8 mouse cellular contexts compared by ENCODE assay signal in the genomic region with DNA sequence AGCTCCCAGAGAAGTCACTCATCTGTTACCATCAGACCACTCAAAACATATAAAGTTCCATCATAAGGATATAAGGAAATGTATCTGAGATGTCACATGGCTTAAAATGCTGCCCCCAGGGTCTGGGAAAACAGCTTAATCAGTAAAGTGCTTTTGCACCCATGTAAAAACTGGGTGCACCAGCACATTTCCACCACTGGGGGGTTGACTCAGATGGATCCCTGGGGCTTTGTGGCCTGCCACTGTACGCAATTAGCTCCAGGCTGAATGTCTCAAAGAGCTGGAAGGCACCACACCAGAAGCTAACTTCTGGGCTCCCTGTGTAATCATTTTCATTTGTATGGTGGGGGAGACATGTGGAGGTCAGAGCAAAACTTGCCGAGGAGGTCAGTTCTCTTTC. TPM values are rescaled to one million over a fixed set of nuclear protein-coding genes. Genes with fewer than 3 reads are reported as not detected.
DNase-seq lines count a peak whose midpoint lies in the region; ATAC-seq and TF ChIP-seq lines count a peak whose summit lies in the region.

No protein-coding gene starts in this region.

- H3K4me3 ChIP-seq in forebrain, embryonic 11.5 days (ENCODE audit: low read depth, low read length): no peak overlapping the region
- no peak overlapping the region for H3K4me3 ChIP-seq in forebrain, embryonic 13.5 days
- no peak overlapping the region for H3K4me3 ChIP-seq in cortical plate, adult 2 months (ENCODE audit: insufficient read depth, low read length)
- no peak overlapping the region for H3K4me3 ChIP-seq in lung, postnatal 0 days (ENCODE audit: low read depth, low read length)
- no peak overlapping the region for H3K4me3 ChIP-seq in stomach, postnatal 0 days (ENCODE audit: low read depth, low read length)

- no peaks in the 10 kb centered on the region for H3K36me3 ChIP-seq in forebrain, embryonic 11.5 days (ENCODE audit: control insufficient read depth, insufficient read depth, low read length)
- H3K36me3 ChIP-seq in forebrain, embryonic 13.5 days (ENCODE audit: poor library complexity, severe bottlenecking): no peaks in the 10 kb centered on the region
- H3K36me3 ChIP-seq in lung, postnatal 0 days (ENCODE audit: insufficient read depth, low read length): no peaks in the 10 kb centered on the region
- H3K36me3 ChIP-seq in stomach, postnatal 0 days (ENCODE audit: control insufficient read depth, insufficient read depth, low read length): no peaks in the 10 kb centered on the region

- 64% methylated on average over 2 of the region's 2 CpGs for WGBS in forebrain, embryonic 11.5 days
- WGBS in forebrain, embryonic 13.5 days: 61% methylated on average over 2 of the region's 2 CpGs
- 42% methylated on average over 2 of the region's 2 CpGs for WGBS in lung, postnatal 0 days
- WGBS in stomach, postnatal 0 days: 56% methylated on average over 2 of the region's 2 CpGs

- no peaks in the 10 kb centered on the region for H3K4me1 ChIP-seq in forebrain, embryonic 11.5 days (replicated peaks; ENCODE audit: control insufficient read depth, insufficient read depth, low read length)
- no peaks in the 10 kb centered on the region for H3K4me1 ChIP-seq in forebrain, embryonic 13.5 days
- H3K4me1 ChIP-seq in cortical plate, adult 2 months (ENCODE audit: control insufficient read depth, insufficient read depth, low read length): no peaks in the 10 kb centered on the region
- no peaks in the 10 kb centered on the region for H3K4me1 ChIP-seq in lung, postnatal 0 days (ENCODE audit: insufficient read depth, low read depth, low read length)
- no peaks in the 10 kb centered on the region for H3K4me1 ChIP-seq in stomach, postnatal 0 days (replicated peaks; ENCODE audit: control insufficient read depth, insufficient read depth)

- H3K27me3 ChIP-seq in forebrain, embryonic 11.5 days (ENCODE audit: control insufficient read depth, insufficient read depth, low read length): no peaks in the 10 kb centered on the region
- no peaks in the 10 kb centered on the region for H3K27me3 ChIP-seq in forebrain, embryonic 13.5 days
- no peaks in the 10 kb centered on the region for H3K27me3 ChIP-seq in lung, postnatal 0 days (replicated peaks; ENCODE audit: insufficient read depth, low read length)
- no peaks in the 10 kb centered on the region for H3K27me3 ChIP-seq in stomach, postnatal 0 days (ENCODE audit: control insufficient read depth, insufficient read depth, low read length)

- no peak for ATAC-seq in forebrain, embryonic 11.5 days (replicated peaks; ENCODE audit: low FRiP score)
- ATAC-seq in forebrain, embryonic 13.5 days: no peak
- 0 out of 2 replicates have a peak, but pooled peaks have one; percentile 30 for ATAC-seq in lung, postnatal 0 days
- no peak for ATAC-seq in stomach, postnatal 0 days (ENCODE audit: low FRiP score, low TSS enrichment)

- TF ChIP-seq CTCF in cortical plate, adult 2 months (IDR thresholded peaks at IDR 0.05; ENCODE audit: extremely low read depth, insufficient read depth, low read length): peak; percentile 39
- peak; percentile 82 for TF ChIP-seq CTCF in lung, postnatal 0 days (IDR thresholded peaks at IDR 0.05)
- TF ChIP-seq CTCF in stomach, postnatal 0 days (IDR thresholded peaks at IDR 0.05; ENCODE audit: low read depth): peak; percentile 75

- peak; percentile 62 for DNase-seq in forebrain, embryonic 11.5 days (ENCODE audit: low spot score)
- peak; percentile 52 for DNase-seq in right cerebral cortex, postnatal 4 days
- no peak for DNase-seq in right cerebral cortex, adult 2 months (ENCODE audit: low spot score in 2 of 2)
- DNase-seq in heart, postnatal 36 days: peak; percentile 58 to 59
- DNase-seq in lung, postnatal 0 days (ENCODE audit: low spot score): peak; percentile 66
- DNase-seq in stomach, postnatal 0 days (ENCODE audit: low spot score): peak; percentile 59

- intact Hi-C loops in heart, postnatal 36 days (cut with DNase I): loop anchor here (10.0 kb wide), 1 partner anchor 516 kb away; no protein-coding TSS in a partner anchor

- no peak overlapping the region for H3K4me2 ChIP-seq in forebrain, embryonic 11.5 days (ENCODE audit: low read depth, low read length, severe bottlenecking)
- no peak overlapping the region for H3K4me2 ChIP-seq in forebrain, embryonic 13.5 days
- H3K4me2 ChIP-seq in lung, postnatal 0 days (replicated peaks; ENCODE audit: low read depth, low read length): no peak overlapping the region
- no peak overlapping the region for H3K4me2 ChIP-seq in stomach, postnatal 0 days (replicated peaks; ENCODE audit: low read depth)

- H3K27ac ChIP-seq in forebrain, embryonic 11.5 days (ENCODE audit: low read depth, low read length): no peak overlapping the region
- H3K27ac ChIP-seq in forebrain, embryonic 13.5 days: no peak overlapping the region
- H3K27ac ChIP-seq in cortical plate, adult 2 months (ENCODE audit: insufficient read depth, low read length): no peak overlapping the region
- H3K27ac ChIP-seq in lung, postnatal 0 days (ENCODE audit: low read length): no peak overlapping the region
- no peak overlapping the region for H3K27ac ChIP-seq in stomach, postnatal 0 days (replicated peaks)

- TF ChIP-seq EP300 in lung, postnatal 0 days (IDR thresholded peaks at IDR 0.05): no peak
- TF ChIP-seq EP300 in stomach, postnatal 0 days (optimal IDR thresholded peaks at IDR 0.05): no peak

- no peak for TF ChIP-seq POLR2A in cortical plate, adult 2 months (IDR thresholded peaks at IDR 0.05; ENCODE audit: extremely low read depth, insufficient read depth, low read length)

- no peaks in the 10 kb centered on the region for H3K9me3 ChIP-seq in forebrain, embryonic 11.5 days (ENCODE audit: control insufficient read depth, low read length)
- H3K9me3 ChIP-seq in forebrain, embryonic 13.5 days (replicated peaks): no peaks in the 10 kb centered on the region
- H3K9me3 ChIP-seq in lung, postnatal 0 days (ENCODE audit: low read length): no peaks in the 10 kb centered on the region
- H3K9me3 ChIP-seq in stomach, postnatal 0 days (ENCODE audit: control insufficient read depth, low read length): no peaks in the 10 kb centered on the region

- H3K9ac ChIP-seq in forebrain, embryonic 11.5 days (ENCODE audit: low read length): no peak overlapping the region
- H3K9ac ChIP-seq in forebrain, embryonic 13.5 days: no peak overlapping the region
- no peak overlapping the region for H3K9ac ChIP-seq in lung, postnatal 0 days (replicated peaks; ENCODE audit: low read depth)
- H3K9ac ChIP-seq in stomach, postnatal 0 days (ENCODE audit: low read length): no peak overlapping the region

RNA-seq across cellular contexts. Expression of gene Camta1, which starts 10.5 kb away (rescaled TPM):
- 140 and 142 TPM in 2 replicates for polyA plus RNA-seq in forebrain, embryonic 11.5 days (2014; fragmentation: Nextera tagmentation; extraction: Ambion mirVana)
- polyA plus RNA-seq in forebrain, embryonic 13.5 days (2015; fragmentation: Nextera tagmentation; extraction: Ambion mirVana): 138 and 150 TPM in 2 replicates
- polyA plus RNA-seq in cortical plate, adult 2 months (2012; rRNA removed): 111 and 112 TPM in 2 replicates
- total RNA-seq in heart, postnatal 36 days (2021): 100 to 1,000 TPM; 217 to 218 TPM
- polyA plus RNA-seq in lung, postnatal 0 days (2015; fragmentation: Nextera tagmentation; extraction: Ambion mirVana): 79.1 and 86.4 TPM in 2 replicates
- polyA plus RNA-seq in stomach, postnatal 0 days (2015; fragmentation: Nextera tagmentation; extraction: Ambion mirVana): 59.4 and 61.9 TPM in 2 replicates

Comparison
In these comparisons a context has a peak if more than half of its experiments do, and no peak if none do; other contexts are left out.
1. DNase-seq: peak in forebrain, embryonic 11.5 days (single experiment), right cerebral cortex, postnatal 4 days (single experiment), heart, postnatal 36 days (2 of 2), lung, postnatal 0 days (single experiment) and stomach, postnatal 0 days (single experiment); none in right cerebral cortex, adult 2 months (0 of 2).
2. Peak in every context shown above with its lines, with median percentiles within 50 percentile points of each other: CTCF ChIP-seq.